15 mouse cellular contexts compared by ENCODE assay signal in the genomic region with DNA sequence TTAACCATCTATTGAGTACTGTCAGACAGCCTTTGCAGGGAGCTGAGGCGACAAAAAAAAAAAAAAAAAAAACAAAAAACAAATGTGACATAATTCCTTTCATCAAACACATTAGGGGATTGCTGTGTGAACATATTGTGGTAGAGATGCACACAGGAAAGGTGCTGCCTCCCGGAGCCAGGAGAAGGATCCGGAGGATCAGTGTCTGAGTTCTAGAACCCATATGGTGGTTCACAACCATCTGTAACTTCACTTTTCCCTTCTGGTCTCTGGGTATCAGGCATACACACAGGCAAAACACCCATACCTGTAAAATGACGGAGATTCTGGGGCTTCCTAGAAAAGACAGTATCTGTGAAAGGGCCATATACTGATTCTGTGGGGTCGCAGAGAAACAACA. TPM values are rescaled to one million over a fixed set of nuclear protein-coding genes. Genes with fewer than 3 reads are reported as not detected.
DNase-seq lines count a peak whose midpoint lies in the region; ATAC-seq and TF ChIP-seq lines count a peak whose summit lies in the region.
"Had no signal": no experiment of that assay in that cellular context is flagged by ENCODE, and none has a peak within 500 bp of the region (broad histone marks: within the 10 kb centered on the region; RNA-seq: fewer than 3 reads in every experiment).

No protein-coding gene starts in this region.

- no peak overlapping the region for H3K9ac ChIP-seq in limb, embryonic 13.5 days
- 0 out of 2 replicates have a peak overlapping the region, but pooled peaks have one; percentile 10 for H3K9ac ChIP-seq in ES-Bruce4 (ENCODE audit: low read depth, poor library complexity, severe bottlenecking)
- H3K9ac ChIP-seq in forebrain, postnatal 0 days, result no peak overlapping the region

- WGBS in limb, embryonic 13.5 days, result 94% methylated on average over 5 of the region's 5 CpGs
- 96% methylated on average over 5 of the region's 5 CpGs for WGBS in limb, embryonic 10.5 days
- WGBS in forebrain, postnatal 0 days, result 78% methylated on average over 5 of the region's 5 CpGs

- no peak overlapping the region; the same call in 1 of the 2 replicates for H3K4me3 ChIP-seq in limb, embryonic 13.5 days
- H3K4me3 ChIP-seq in limb, embryonic 10.5 days, result no peak overlapping the region
- H3K4me3 ChIP-seq in ES-Bruce4 (ENCODE audit: low read depth, low read length), result peak overlapping the region; percentile 52
- H3K4me3 ChIP-seq in forebrain, postnatal 0 days (ENCODE audit: low read depth, low read length), result no peak overlapping the region; the same call in 1 of the 2 replicates

- H3K27me3 ChIP-seq in limb, embryonic 13.5 days, result no peaks in the 10 kb centered on the region
- H3K27me3 ChIP-seq in limb, embryonic 10.5 days (ENCODE audit: low read depth, poor library complexity, severe bottlenecking), result no peaks in the 10 kb centered on the region
- H3K27me3 ChIP-seq in ES-Bruce4 (ENCODE audit: control insufficient read depth, insufficient read depth, low read length, poor library complexity, severe bottlenecking), result no peaks in the 10 kb centered on the region
- H3K27me3 ChIP-seq in forebrain, postnatal 0 days (ENCODE audit: insufficient read depth, low read length), result no peaks in the 10 kb centered on the region
- H3K27me3 ChIP-seq: limb, embryonic 12.5 days had no signal

- ATAC-seq in limb, embryonic 13.5 days (ENCODE audit: low FRiP score, low read depth), result no peak
- no peak for ATAC-seq in forebrain, postnatal 0 days
- ATAC-seq: lung, postnatal 0 days had no signal

- TF ChIP-seq POLR2A in ES-Bruce4 (IDR thresholded peaks at IDR 0.05; ENCODE audit: insufficient read depth, low read length), result no peak

- peaks cover 19% of the 10 kb centered on the region for H3K4me1 ChIP-seq in limb, embryonic 13.5 days
- H3K4me1 ChIP-seq in limb, embryonic 10.5 days, result peaks cover 14% of the 10 kb centered on the region
- H3K4me1 ChIP-seq in ES-Bruce4 (ENCODE audit: control insufficient read depth, insufficient read depth, low read length), result peaks cover 8% of the 10 kb centered on the region
- H3K4me1 ChIP-seq in forebrain, postnatal 0 days (ENCODE audit: insufficient read depth), result peaks cover 16% of the 10 kb centered on the region

- H3K36me3 ChIP-seq in limb, embryonic 13.5 days, result no peaks in the 10 kb centered on the region
- 0 out of 2 replicates have a peak, but pooled peaks cover 3% of the 10 kb centered on the region for H3K36me3 ChIP-seq in limb, embryonic 10.5 days
- H3K36me3 ChIP-seq in ES-Bruce4 (ENCODE audit: control insufficient read depth, insufficient read depth, low read length, poor library complexity, severe bottlenecking), result no peaks in the 10 kb centered on the region
- H3K36me3 ChIP-seq in forebrain, postnatal 0 days (ENCODE audit: insufficient read depth), result no peaks in the 10 kb centered on the region; the same call in 1 of the 2 replicates
- H3K36me3 ChIP-seq: limb, embryonic 12.5 days had no signal

- no peak for TF ChIP-seq EP300 in ES-Bruce4 (IDR thresholded peaks at IDR 0.05; ENCODE audit: insufficient read depth, low read depth, low read length)

- no peak for TF ChIP-seq CTCF in ES-Bruce4 (IDR thresholded peaks at IDR 0.05; ENCODE audit: low read depth, low read length)
- TF ChIP-seq CTCF in forebrain, postnatal 0 days (IDR thresholded peaks at IDR 0.05; ENCODE audit: low read depth), result no peak

- no peaks in the 10 kb centered on the region for H3K9me3 ChIP-seq in limb, embryonic 13.5 days
- no peaks in the 10 kb centered on the region for H3K9me3 ChIP-seq in limb, embryonic 10.5 days (replicated peaks)
- no peaks in the 10 kb centered on the region for H3K9me3 ChIP-seq in ES-Bruce4 (replicated peaks; ENCODE audit: control insufficient read depth, insufficient read depth, low read length, poor library complexity, severe bottlenecking)
- H3K9me3 ChIP-seq in forebrain, postnatal 0 days (ENCODE audit: low read length), result no peaks in the 10 kb centered on the region
- H3K9me3 ChIP-seq: heart, embryonic 10.5 days; limb, embryonic 12.5 days had no signal

- H3K4me2 ChIP-seq in limb, embryonic 13.5 days (replicated peaks), result peak overlapping the region; percentile 82
- peak overlapping the region; percentile 76 for H3K4me2 ChIP-seq in forebrain, postnatal 0 days (ENCODE audit: low read depth)

- no peak overlapping the region for H3K27ac ChIP-seq in limb, embryonic 13.5 days
- no peak overlapping the region for H3K27ac ChIP-seq in limb, embryonic 10.5 days
- no peak overlapping the region for H3K27ac ChIP-seq in ES-Bruce4 (ENCODE audit: insufficient read depth, low read length)
- no peak overlapping the region for H3K27ac ChIP-seq in forebrain, postnatal 0 days (ENCODE audit: low read depth, low read length)
- H3K27ac ChIP-seq: limb, embryonic 12.5 days had no signal

- DNase-seq in cerebellum, postnatal 25 days, result peak; percentile 21 to 39
- no peak for DNase-seq in cerebellum, postnatal 4 days (ENCODE audit: low spot score in 2 of 2)
- no peak for DNase-seq in limb, embryonic 10.5 days (ENCODE audit: low spot score)
- no peak for DNase-seq in forebrain, postnatal 0 days
- DNase-seq in spleen, adult 18-20 months, result no peak
- no peak for DNase-seq in layer of hippocampus, adult 11-12 months (ENCODE audit: low spot score)
- DNase-seq: gastrocnemius, adult 2 months; kidney, postnatal 10 days; layer of hippocampus, postnatal 36 days; right cerebral cortex, postnatal 4 days had no signal

RNA-seq across cellular contexts. Expression of a gene that starts 1.9 kb away (rescaled TPM):
- 353 and 355 TPM in 2 replicates for polyA plus RNA-seq in limb, embryonic 13.5 days (2015; fragmentation: Nextera tagmentation; extraction: Ambion mirVana)
- polyA plus RNA-seq in limb, embryonic 10.5 days (2016; fragmentation: Nextera tagmentation; extraction: Ambion mirVana), result 284 and 311 TPM in 2 replicates
- 315 and 320 TPM in 2 replicates for polyA plus RNA-seq in ES-Bruce4 (2011; ENCODE audit: insufficient read depth, insufficient read length, low read depth, missing spikeins)
- total RNA-seq in forebrain, postnatal 0 days (2014; rRNA removed), result 294 and 311 TPM in 2 replicates
- polyA plus RNA-seq in forebrain, postnatal 0 days (2015; fragmentation: Nextera tagmentation; extraction: Ambion mirVana), result 498 and 536 TPM in 2 replicates

Comparison
In these comparisons a context has a peak if more than half of its experiments do, and no peak if none do; other contexts are left out.
1. DNase-seq: peak in cerebellum, postnatal 25 days (2 of 2); none in cerebellum, postnatal 4 days (0 of 2), limb, embryonic 10.5 days (single experiment), forebrain, postnatal 0 days (single experiment), spleen, adult 18-20 months (0 of 2) and layer of hippocampus, adult 11-12 months (single experiment).